Mouse (Mus musculus): ENCODE measurements at regions not wholly inside any gene's neighbourhood (a gene's known extent, or its start where the extent isn't known, plus 50 kb on each side); places are given as distances from the start of the nearest gene placed in this dataset.

DNA sequence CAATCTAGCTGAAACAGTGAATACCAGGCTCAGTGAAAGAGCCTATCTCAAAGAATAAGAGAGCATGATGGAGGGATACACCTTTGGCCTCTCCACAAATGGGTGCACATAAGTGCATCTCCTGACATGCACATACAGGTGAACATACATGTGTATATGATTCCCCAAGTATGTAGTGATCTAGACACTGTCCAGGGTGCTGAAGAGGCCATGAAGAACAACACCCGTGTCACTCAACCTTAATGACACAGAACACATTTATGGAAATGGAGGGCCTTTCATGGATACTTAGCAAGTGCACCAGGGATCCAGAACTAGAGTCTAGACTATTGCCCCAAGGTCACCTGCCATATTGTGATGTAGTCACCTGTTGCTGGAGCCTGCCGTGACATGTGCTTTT, 56.9 kb downstream of the Spata19 start:
- no peak overlapping the region for H3K4me3 ChIP-seq (replicated peaks; ENCODE audit: low read length)
- H3K9me3 ChIP-seq (ENCODE audit: control insufficient read depth, low read length), result no peaks in the 10 kb centered on the region
- no peak for DNase-seq (ENCODE audit: low spot score)
- H3K4me2 ChIP-seq (replicated peaks), result no peak overlapping the region
- H3K4me1 ChIP-seq (replicated peaks; ENCODE audit: control insufficient read depth, insufficient read depth, low read length), result peaks cover 11% of the 10 kb centered on the region; the same call in 1 of the 2 replicates
- WGBS, result 80% methylated on average over 2 of the region's 2 CpGs
- no peaks in the 10 kb centered on the region for H3K36me3 ChIP-seq (replicated peaks; ENCODE audit: control insufficient read depth, insufficient read depth)
- no peaks in the 10 kb centered on the region for H3K27me3 ChIP-seq (ENCODE audit: control insufficient read depth, insufficient read depth, low read length)
- no peak for ATAC-seq (ENCODE audit: low FRiP score)
- no peak overlapping the region for H3K27ac ChIP-seq
- no peak overlapping the region for H3K9ac ChIP-seq

- H3K9me3 ChIP-seq (ENCODE audit: control insufficient read depth, low read length), result no peaks in the 10 kb centered on the region
- H3K27ac ChIP-seq, result no peak overlapping the region
- ATAC-seq (ENCODE audit: low FRiP score), result no peak
- no peak overlapping the region for H3K9ac ChIP-seq
- no peaks in the 10 kb centered on the region for H3K36me3 ChIP-seq (replicated peaks; ENCODE audit: control insufficient read depth, insufficient read depth)
- H3K4me1 ChIP-seq (replicated peaks; ENCODE audit: control insufficient read depth, insufficient read depth, low read length), result peaks cover 11% of the 10 kb centered on the region; the same call in 1 of the 2 replicates
- no peak for DNase-seq (ENCODE audit: low spot score)
- no peak overlapping the region for H3K4me3 ChIP-seq (replicated peaks; ENCODE audit: low read length)
- H3K4me2 ChIP-seq (replicated peaks), result no peak overlapping the region
- 58% methylated on average over 10 of the region's 10 CpGs for WGBS
- no peaks in the 10 kb centered on the region for H3K27me3 ChIP-seq (ENCODE audit: control insufficient read depth, insufficient read depth, low read length)
Measured at GRCm38 (mm10) chr9:27453924-27454652, 57.5 kb downstream of the Spata19 start.

DNA sequence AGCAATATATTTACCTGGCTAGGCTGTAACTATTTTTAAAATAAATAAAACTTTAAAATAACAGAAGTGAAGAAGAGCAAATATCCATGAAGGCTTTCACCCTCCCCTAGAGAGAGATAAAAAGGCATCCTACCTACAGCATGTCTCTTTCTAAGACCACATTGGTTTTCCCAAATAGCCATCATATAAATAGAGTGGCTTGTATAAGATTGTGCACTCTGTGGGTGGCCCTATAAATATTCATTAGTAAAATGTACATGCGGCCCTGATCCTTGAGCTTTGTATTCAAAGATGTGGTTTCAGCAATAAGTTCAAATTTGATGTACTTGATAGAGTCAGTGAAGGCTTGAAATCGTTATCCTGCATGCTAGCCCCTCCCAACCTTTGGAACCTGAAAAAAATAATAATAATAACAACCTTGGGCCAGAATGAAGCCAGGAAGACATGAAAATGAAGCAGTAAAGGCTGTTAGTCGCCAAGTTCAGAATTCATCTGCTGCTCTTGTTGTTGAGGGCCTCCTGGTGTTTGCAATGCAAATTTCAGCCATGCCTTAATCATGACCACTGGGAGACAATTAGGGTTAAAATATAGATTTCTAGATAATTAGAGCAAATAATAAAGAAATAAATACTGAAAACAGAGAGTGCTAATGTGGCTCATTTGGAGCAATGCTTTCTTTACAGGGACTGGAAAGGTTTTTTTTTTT, 61.9 kb downstream of the Spata19 start:
- ATAC-seq (ENCODE audit: low FRiP score) (no peak), DNase-seq (ENCODE audit: low spot score) (no peak)
- no peak overlapping the region for H3K9ac ChIP-seq
- H3K4me3 ChIP-seq (replicated peaks; ENCODE audit: low read length), result no peak overlapping the region
- H3K27ac ChIP-seq, result no peak overlapping the region
- H3K36me3 ChIP-seq (replicated peaks; ENCODE audit: control insufficient read depth, insufficient read depth), result no peaks in the 10 kb centered on the region
- H3K4me1 ChIP-seq (replicated peaks; ENCODE audit: control insufficient read depth, insufficient read depth, low read length), result peaks cover 7% of the 10 kb centered on the region; the same call in 1 of the 2 replicates
- H3K9me3 ChIP-seq (ENCODE audit: control insufficient read depth, low read length), result no peaks in the 10 kb centered on the region
- 12% methylated on average over 3 of the region's 3 CpGs for WGBS
- no peaks in the 10 kb centered on the region for H3K27me3 ChIP-seq (ENCODE audit: control insufficient read depth, insufficient read depth, low read length)
- H3K4me2 ChIP-seq (replicated peaks), result no peak overlapping the region

DNA sequence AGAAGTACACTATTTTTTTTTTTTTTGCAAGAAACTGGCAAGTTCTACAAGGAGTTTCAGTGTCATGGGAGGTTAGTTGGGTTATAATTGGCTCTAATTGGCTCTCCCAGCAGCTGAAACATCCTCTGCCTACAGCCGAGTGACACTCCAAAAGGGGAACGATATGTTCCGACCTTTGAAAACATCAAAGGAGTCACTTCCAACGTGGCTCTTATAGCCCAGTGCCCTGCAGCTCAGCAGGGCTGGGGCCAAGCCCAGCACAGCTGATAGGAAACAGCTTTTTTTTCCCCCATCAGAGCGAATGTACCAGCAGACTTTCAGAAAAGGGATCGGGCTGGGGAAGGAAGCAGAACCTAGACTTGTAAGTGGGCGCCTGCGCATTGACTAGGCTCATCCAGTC, 64.4 kb downstream of the Spata19 start:
- 0 out of 2 replicates have a peak, but pooled peaks cover 4% of the 10 kb centered on the region for H3K9me3 ChIP-seq (ENCODE audit: control insufficient read depth, low read length)
- WGBS, result 48% methylated on average over 8 of the region's 8 CpGs
- H3K4me3 ChIP-seq (replicated peaks; ENCODE audit: low read length), result no peak overlapping the region
- no peak overlapping the region for H3K4me2 ChIP-seq (replicated peaks)
- H3K27me3 ChIP-seq (ENCODE audit: control insufficient read depth, insufficient read depth, low read length), result no peaks in the 10 kb centered on the region
- no peaks in the 10 kb centered on the region for H3K36me3 ChIP-seq (replicated peaks; ENCODE audit: control insufficient read depth, insufficient read depth)
- no peak overlapping the region for H3K27ac ChIP-seq
- DNase-seq (ENCODE audit: low spot score), result no peak
- H3K4me1 ChIP-seq (replicated peaks; ENCODE audit: control insufficient read depth, insufficient read depth, low read length), result no peaks in the 10 kb centered on the region
- ATAC-seq (ENCODE audit: low FRiP score), result no peak
- H3K9ac ChIP-seq, result no peak overlapping the region

GRCm38 (mm10) chr9:27464006-27464405, 67.4 kb downstream of the Spata19 start:
- H3K27ac ChIP-seq, result no peak overlapping the region
- ATAC-seq (ENCODE audit: low FRiP score) (no peak), DNase-seq (ENCODE audit: low spot score) (no peak)
- no peaks in the 10 kb centered on the region for H3K4me1 ChIP-seq (replicated peaks; ENCODE audit: control insufficient read depth, insufficient read depth, low read length)
- no peaks in the 10 kb centered on the region for H3K27me3 ChIP-seq (ENCODE audit: control insufficient read depth, insufficient read depth, low read length)
- H3K4me3 ChIP-seq (replicated peaks; ENCODE audit: low read length), result no peak overlapping the region
- H3K36me3 ChIP-seq (replicated peaks; ENCODE audit: control insufficient read depth, insufficient read depth), result no peaks in the 10 kb centered on the region
- no peak overlapping the region for H3K4me2 ChIP-seq (replicated peaks)
- 96% methylated on average over 1 of the region's 1 CpGs for WGBS
- no peak overlapping the region for H3K9ac ChIP-seq
- H3K9me3 ChIP-seq (ENCODE audit: control insufficient read depth, low read length), result 0 out of 2 replicates have a peak, but pooled peaks cover 4% of the 10 kb centered on the region

- ATAC-seq (ENCODE audit: low FRiP score) (no peak), DNase-seq (ENCODE audit: low spot score) (no peak)
- Histone ChIP-seq H3K4me1 (replicated peaks; ENCODE audit: control insufficient read depth, insufficient read depth, low read length) (0 out of 2 replicates have a peak, but pooled peaks cover 8% of the 10 kb centered on the region), H3K27me3 (ENCODE audit: control insufficient read depth, insufficient read depth, low read length) (no peaks in the 10 kb centered on the region), H3K4me2 (replicated peaks) (no peak overlapping the region), H3K36me3 (replicated peaks; ENCODE audit: control insufficient read depth, insufficient read depth) (no peaks in the 10 kb centered on the region), H3K9ac (no peak overlapping the region), H3K27ac (no peak overlapping the region), H3K9me3 (ENCODE audit: control insufficient read depth, low read length) (no peaks in the 10 kb centered on the region), H3K4me3 (replicated peaks; ENCODE audit: low read length) (no peak overlapping the region)
- WGBS, result 78% methylated on average over 10 of the region's 10 CpGs
Measured at GRCm38 (mm10) chr9:27475468-27475867, 78.9 kb downstream of the Spata19 start.

DNA sequence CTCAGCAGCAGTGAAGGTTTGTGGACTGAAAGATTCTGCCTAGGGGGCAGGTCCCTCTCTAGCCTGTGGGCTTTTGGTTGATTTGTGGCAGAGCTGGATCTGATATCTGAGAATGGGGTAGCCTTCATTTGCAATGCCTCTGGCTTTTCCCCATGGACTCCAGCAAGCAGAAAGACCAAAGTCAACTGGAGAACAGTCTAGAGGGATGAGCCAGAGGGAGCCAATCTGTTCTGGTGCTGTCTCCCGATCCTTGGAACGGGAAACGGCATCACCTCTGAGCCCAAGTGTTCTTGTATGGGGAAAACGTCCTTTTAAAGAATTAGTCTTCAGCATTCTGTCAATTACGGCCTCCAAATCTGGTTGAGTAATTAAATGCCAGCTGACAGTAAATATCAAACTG, 80.0 kb downstream of the Spata19 start:
- no peak overlapping the region for H3K4me2 ChIP-seq (replicated peaks)
- H3K9ac ChIP-seq, result no peak overlapping the region
- H3K4me3 ChIP-seq (replicated peaks; ENCODE audit: low read length), result no peak overlapping the region
- H3K36me3 ChIP-seq (replicated peaks; ENCODE audit: control insufficient read depth, insufficient read depth), result no peaks in the 10 kb centered on the region
- no peaks in the 10 kb centered on the region for H3K9me3 ChIP-seq (ENCODE audit: control insufficient read depth, low read length)
- no peaks in the 10 kb centered on the region for H3K27me3 ChIP-seq (ENCODE audit: control insufficient read depth, insufficient read depth, low read length)
- WGBS, result 38% methylated on average over 5 of the region's 5 CpGs
- H3K27ac ChIP-seq, result no peak overlapping the region
- DNase-seq (ENCODE audit: low spot score) (no peak), ATAC-seq (ENCODE audit: low FRiP score) (no peak)
- H3K4me1 ChIP-seq (replicated peaks; ENCODE audit: control insufficient read depth, insufficient read depth, low read length), result 0 out of 2 replicates have a peak, but pooled peaks cover 8% of the 10 kb centered on the region

DNA sequence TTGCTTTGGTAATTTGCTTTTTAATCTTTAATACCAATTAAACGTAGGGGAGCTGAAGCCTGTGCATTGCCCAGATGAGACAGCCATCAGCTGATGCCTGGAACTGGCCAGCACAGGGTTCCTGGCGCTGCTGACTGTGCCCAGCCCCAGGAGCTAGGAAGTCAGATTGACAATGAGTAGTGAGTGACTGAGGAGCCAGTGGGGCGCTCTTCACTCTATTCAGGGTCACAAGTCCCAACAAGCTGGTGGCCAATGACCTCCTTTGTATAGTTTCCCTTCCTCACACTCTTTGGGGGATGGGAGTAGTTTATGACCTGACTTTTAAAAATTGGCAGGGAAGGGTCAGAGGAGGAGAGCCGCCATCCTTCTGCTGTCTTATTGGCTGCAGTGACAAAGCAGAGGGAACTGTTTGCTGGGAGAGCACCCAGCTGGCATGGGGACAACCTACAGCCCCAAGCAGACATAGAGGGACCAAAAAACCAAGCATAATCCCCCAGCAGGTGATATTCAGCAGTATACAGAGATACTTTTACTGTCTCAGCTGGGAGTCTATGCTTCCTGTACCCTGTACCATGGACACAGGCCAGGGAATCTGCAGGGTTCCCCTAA, 80.6 kb downstream of the Spata19 start:
- no peak for DNase-seq (ENCODE audit: low spot score)
- Histone ChIP-seq H3K27me3 (ENCODE audit: control insufficient read depth, insufficient read depth, low read length) (no peaks in the 10 kb centered on the region), H3K4me2 (replicated peaks) (no peak overlapping the region), H3K9me3 (ENCODE audit: control insufficient read depth, low read length) (no peaks in the 10 kb centered on the region), H3K4me3 (replicated peaks; ENCODE audit: low read length) (no peak overlapping the region), H3K27ac (no peak overlapping the region), H3K9ac (no peak overlapping the region), H3K4me1 (replicated peaks; ENCODE audit: control insufficient read depth, insufficient read depth, low read length) (0 out of 2 replicates have a peak, but pooled peaks cover 8% of the 10 kb centered on the region), H3K36me3 (replicated peaks; ENCODE audit: control insufficient read depth, insufficient read depth) (no peaks in the 10 kb centered on the region)
- 36% methylated on average over 4 of the region's 4 CpGs for WGBS
- peak; percentile 55; the same call in 1 of the 2 replicates for ATAC-seq (ENCODE audit: low FRiP score)

- no peak overlapping the region for H3K9ac ChIP-seq
- H3K4me1 ChIP-seq (replicated peaks; ENCODE audit: control insufficient read depth, insufficient read depth, low read length), result 0 out of 2 replicates have a peak, but pooled peaks cover 8% of the 10 kb centered on the region
- H3K27me3 ChIP-seq (ENCODE audit: control insufficient read depth, insufficient read depth, low read length), result no peaks in the 10 kb centered on the region
- no peaks in the 10 kb centered on the region for H3K36me3 ChIP-seq (replicated peaks; ENCODE audit: control insufficient read depth, insufficient read depth)
- H3K9me3 ChIP-seq (ENCODE audit: control insufficient read depth, low read length), result no peaks in the 10 kb centered on the region
- no peak overlapping the region for H3K27ac ChIP-seq
- DNase-seq (ENCODE audit: low spot score) (no peak), ATAC-seq (ENCODE audit: low FRiP score) (no peak)
- H3K4me3 ChIP-seq (replicated peaks; ENCODE audit: low read length), result no peak overlapping the region
- WGBS, result 99% methylated on average over 3 of the region's 3 CpGs
- no peak overlapping the region for H3K4me2 ChIP-seq (replicated peaks)
Measured at GRCm38 (mm10) chr9:27478346-27478745, 81.7 kb downstream of the Spata19 start.

Data from hindbrain, embryonic 14.5 days (tissue).